Mouse (Mus musculus) myocyte (in vitro differentiated cells): ENCODE measurements around the gene Mocs1. TPM values are rescaled to one million over a fixed set of nuclear protein-coding genes. Genes with fewer than 3 reads are reported as not detected.
A peak's percentile ranks its signal among the peaks of the same experiment; 100 is the strongest.

Experiments
- H3K27me3 ChIP-seq: one replicate; pipeline ENCODE4 v1.6.1; 2011; ENCODE audit not compliant: control insufficient read depth, insufficient read depth, insufficient read length
- H3K36me3 ChIP-seq: one replicate; pipeline ENCODE4 v1.6.1; 2011; ENCODE audit not compliant: control insufficient read depth, insufficient read depth
- H3K4me2 ChIP-seq: one replicate; pipeline ENCODE4 v1.6.1; 2011; ENCODE audit warnings: low read depth, control low read depth
- H3K4me3 ChIP-seq: one replicate; pipeline ENCODE4 v1.5.1; 2011; ENCODE audit warnings: mild to moderate bottlenecking, control low read depth, moderate library complexity
- H3K79me2 ChIP-seq: one replicate; pipeline ENCODE4 v1.6.1; 2011; ENCODE audit not compliant: control insufficient read depth, insufficient read depth
- H3ac ChIP-seq: one replicate; pipeline ENCODE4 v1.6.1; 2011; ENCODE audit not compliant: control insufficient read depth, insufficient read length
- CEBPB ChIP-seq: IDR thresholded peaks from 2 replicates; pipeline ENCODE4 v1.6.1; 2011; ENCODE audit warnings: mild to moderate bottlenecking, moderate library complexity; ENCODE audit not compliant: poor library complexity, insufficient read depth, severe bottlenecking
- E2F4 ChIP-seq: IDR thresholded peaks from one replicate; pipeline ENCODE4 v1.6.1; 2011; ENCODE audit warnings: mild to moderate bottlenecking, control low read depth, moderate library complexity; ENCODE audit not compliant: insufficient read depth
- MAX ChIP-seq: IDR thresholded peaks from one replicate; pipeline ENCODE4 v1.6.1; 2011; ENCODE audit warnings: low read depth, mild to moderate bottlenecking, control low read depth
- MYOD1 ChIP-seq, 3 experiments: IDR thresholded peaks; one replicate each; pipeline ENCODE4 v1.6.1; 2011; ENCODE audit warnings: control low read depth in 2 of 3, low read depth in 2 of 3, mild to moderate bottlenecking in 2 of 3, moderate library complexity in 1 of 3; ENCODE audit not compliant: insufficient read length in 2 of 3, control insufficient read depth in 1 of 3
- MYOG ChIP-seq, 3 experiments: IDR thresholded peaks; one replicate each; pipeline ENCODE4 v1.6.1; 2011; ENCODE audit warnings: control low read depth in 2 of 3, low read depth in 2 of 3, mild to moderate bottlenecking in 2 of 3; ENCODE audit not compliant: insufficient read length in 2 of 3, control insufficient read depth in 1 of 3, insufficient read depth in 1 of 3
- POLR2A ChIP-seq: IDR thresholded peaks from one replicate; pipeline ENCODE4 v1.6.1; 2011; ENCODE audit warnings: low read depth, mild to moderate bottlenecking, control low read depth, moderate library complexity; ENCODE audit not compliant: insufficient read length
- POLR2AphosphoS2 ChIP-seq: IDR thresholded peaks from one replicate; pipeline ENCODE4 v1.6.1; 2011; ENCODE audit warnings: low read depth, control low read depth; ENCODE audit not compliant: insufficient read length
- REST ChIP-seq: IDR thresholded peaks from one replicate; pipeline ENCODE4 v1.6.1; 2011; ENCODE audit warnings: mild to moderate bottlenecking, control low read depth, moderate library complexity; ENCODE audit not compliant: insufficient read depth, insufficient read length
- SRF ChIP-seq: IDR thresholded peaks from one replicate; pipeline ENCODE4 v1.6.1; 2011; ENCODE audit warnings: low read depth; ENCODE audit not compliant: control insufficient read depth, insufficient read length
- TCF12 ChIP-seq: IDR thresholded peaks from one replicate; pipeline ENCODE4 v1.6.1; 2011; ENCODE audit warnings: mild to moderate bottlenecking, control low read depth; ENCODE audit not compliant: poor library complexity, insufficient read depth, severe bottlenecking
- TCF3 ChIP-seq: IDR thresholded peaks from one replicate; pipeline ENCODE4 v1.6.1; 2011; ENCODE audit warnings: low read depth, control low read depth; ENCODE audit not compliant: insufficient read length
- USF1 ChIP-seq: IDR thresholded peaks from one replicate; pipeline ENCODE4 v1.6.1; 2011; ENCODE audit warnings: low read depth, mild to moderate bottlenecking, control low read depth, moderate library complexity
- polyA plus RNA-seq: library from polyadenylated mRNA; unstranded; fragments of >200 nt; fragmentation: generic; extraction: Trizol; gene quantifications from one replicate; pipeline ENCODE4 v1.2.1, GENCODE M21; 2012; ENCODE audit warnings: missing spikeins

Gene Mocs1
- polyA plus RNA-seq, 1 experiment = 12.7 TPM

- Histone ChIP-seq H3K36me3 (no peaks in the 10 kb centered on the region), H3ac (no peak overlapping the region), H3K4me2 (no peak overlapping the region), H3K4me3 (no peak overlapping the region), H3K27me3 (no peaks in the 10 kb centered on the region), H3K79me2 (no peaks in the 10 kb centered on the region)
- TF ChIP-seq POLR2A (no peak), USF1 (no peak), CEBPB (no peak), SRF (no peak), MAX (no peak), E2F4 (no peak), MYOG (IDR thresholded peaks at IDR 0.05; ENCODE audit: control insufficient read depth in 1 of 3, insufficient read depth in 1 of 3, insufficient read length in 2 of 3, low read depth in 2 of 3) (no peak), POLR2AphosphoS2 (no peak), TCF3 (no peak), TCF12 (no peak), MYOD1 (IDR thresholded peaks at IDR 0.05; ENCODE audit: control insufficient read depth in 1 of 3, insufficient read length in 2 of 3, low read depth in 2 of 3) (no peak), REST (no peak)
Measured at GRCm38 (mm10) chr17:49413554-49413953, 14.6 kb upstream of the Mocs1 start.

- H3K4me3 ChIP-seq = no peak overlapping the region
- H3ac ChIP-seq = no peak overlapping the region
- no peaks in the 10 kb centered on the region for H3K36me3 ChIP-seq
- H3K79me2 ChIP-seq = no peaks in the 10 kb centered on the region
- no peak overlapping the region for H3K4me2 ChIP-seq
- H3K27me3 ChIP-seq = no peaks in the 10 kb centered on the region
- TF ChIP-seq REST (no peak), USF1 (peak; percentile 33), MAX (no peak), TCF12 (no peak), E2F4 (no peak), CEBPB (no peak), POLR2AphosphoS2 (no peak)
Measured at GRCm38 (mm10) chr17:49416228-49416627, 11.9 kb upstream of the Mocs1 start.

- H3K79me2 ChIP-seq = no peaks in the 10 kb centered on the region
- no peaks in the 10 kb centered on the region for H3K27me3 ChIP-seq
- no peak overlapping the region for H3K4me3 ChIP-seq
- H3ac ChIP-seq = no peak overlapping the region
- TF ChIP-seq CEBPB (no peak), USF1 (no peak), SRF (no peak), TCF12 (no peak), MYOG (IDR thresholded peaks at IDR 0.05; ENCODE audit: control insufficient read depth in 1 of 3, insufficient read depth in 1 of 3, insufficient read length in 2 of 3, low read depth in 2 of 3) (no peak), MYOD1 (IDR thresholded peaks at IDR 0.05; ENCODE audit: control insufficient read depth in 1 of 3, insufficient read length in 2 of 3, low read depth in 2 of 3) (no peak), E2F4 (no peak), REST (no peak), POLR2A (no peak), MAX (no peak), POLR2AphosphoS2 (no peak), TCF3 (no peak)
- no peaks in the 10 kb centered on the region for H3K36me3 ChIP-seq
- no peak overlapping the region for H3K4me2 ChIP-seq
Measured at GRCm38 (mm10) chr17:49419813-49420212, 8.3 kb upstream of the Mocs1 start.

- H3K79me2 ChIP-seq = no peaks in the 10 kb centered on the region
- no peak overlapping the region for H3ac ChIP-seq
- no peaks in the 10 kb centered on the region for H3K27me3 ChIP-seq
- H3K36me3 ChIP-seq = no peaks in the 10 kb centered on the region
- TF ChIP-seq POLR2A = no peak
- no peak for TF ChIP-seq USF1
- TF ChIP-seq POLR2AphosphoS2 = no peak
- TF ChIP-seq TCF3 = no peak
- TF ChIP-seq CEBPB = no peak
- TF ChIP-seq MAX = no peak
- TF ChIP-seq MYOG (IDR thresholded peaks at IDR 0.05; ENCODE audit: control insufficient read depth in 1 of 3, insufficient read depth in 1 of 3, insufficient read length in 2 of 3, low read depth in 2 of 3) = no peak
- TF ChIP-seq MYOD1 (IDR thresholded peaks at IDR 0.05; ENCODE audit: control insufficient read depth in 1 of 3, insufficient read length in 2 of 3, low read depth in 2 of 3) = no peak
- TF ChIP-seq E2F4 = no peak
- no peak overlapping the region for H3K4me3 ChIP-seq
- H3K4me2 ChIP-seq = no peak overlapping the region
Measured at GRCm38 (mm10) chr17:49422286-49423066, 5.7 kb upstream of the Mocs1 start.

- Histone ChIP-seq H3K4me2 (no peak overlapping the region), H3K79me2 (no peaks in the 10 kb centered on the region), H3K27me3 (no peaks in the 10 kb centered on the region), H3ac (no peak overlapping the region), H3K36me3 (no peaks in the 10 kb centered on the region), H3K4me3 (no peak overlapping the region)
- no peak for TF ChIP-seq TCF3
- TF ChIP-seq MYOG (IDR thresholded peaks at IDR 0.05; ENCODE audit: control insufficient read depth in 1 of 3, insufficient read depth in 1 of 3, insufficient read length in 2 of 3, low read depth in 2 of 3) = no peak
- TF ChIP-seq CEBPB = no peak
- no peak for TF ChIP-seq MYOD1 (IDR thresholded peaks at IDR 0.05; ENCODE audit: control insufficient read depth in 1 of 3, insufficient read length in 2 of 3, low read depth in 2 of 3)
- no peak for TF ChIP-seq MAX
- no peak for TF ChIP-seq TCF12
- no peak for TF ChIP-seq SRF
- no peak for TF ChIP-seq POLR2AphosphoS2
Measured at GRCm38 (mm10) chr17:49423067-49423325, 5.2 kb upstream of the Mocs1 start.
